Mouse (Mus musculus) left cerebral cortex, adult 18-20 months (tissue): ENCODE results near the gene Nup85. TPM values are rescaled to one million over a fixed set of nuclear protein-coding genes. Genes with fewer than 3 reads are reported as not detected.
"Not testable (repeated sequence)": the region's sequence is repeated elsewhere in the genome, so short reads cannot be mapped to it uniquely, and the experiment has no call there.

Experiments
- DNase-seq, 2 experiments: peaks; one replicate each; pipeline ENCODE4 v3.0.0; 2021 to 2022; ENCODE audit warnings: low spot score in 2 of 2, mixed read lengths in 1 of 2
- long read RNA-seq, 2 experiments: library from polyadenylated mRNA; stranded (forward); transcript quantifications; one replicate each; pipeline ENCODE4 v2.0.0; 2021
- total RNA-seq, 2 experiments: library from RNA; stranded (reverse); gene quantifications; 2 replicates each; pipeline ENCODE4 v1.2.3; 2021

The Nup85 gene
- total RNA-seq = 10 to 100 TPM; 44.2 to 49.3 TPM
- long read RNA-seq, experiment 1, transcript Nup85-201 (19 exons, 2,230 nt) = major isoform, 27 of 50 reads
- long read RNA-seq, experiment 1, partial matches to known transcripts = 6 of 50 reads
- long read RNA-seq, experiment 1, other reads (novel, unspliced or antisense) = 17 of 50 reads
- long read RNA-seq, experiment 2, transcript Nup85-201 (19 exons, 2,230 nt) = major isoform, 27 of 40 reads
- long read RNA-seq, experiment 2, partial matches to known transcripts = 4 of 40 reads
- long read RNA-seq, experiment 2, other reads (novel, unspliced or antisense) = 9 of 40 reads

GRCm38 (mm10) chr11:115564064-115564809 is at the start of gene Nup85:
TSS of gene Nup85 (plus strand) at chr11:115564434.
- DNase-seq = peak; percentile 96

- DNase-seq = no peak
Observed at GRCm38 (mm10) chr11:115515021-115515420, 49.2 kb upstream of the Nup85 start.

GRCm38 (mm10) chr11:115516942-115517341 is 47.3 kb upstream of the Nup85 start:
- DNase-seq = no peak

GRCm38 (mm10) chr11:115518693-115519092 is 45.5 kb upstream of the Nup85 start:
- peak; percentile 21 to 45 for DNase-seq

GRCm38 (mm10) chr11:115519581-115519980 is 44.7 kb upstream of the Nup85 start:
- DNase-seq = no peak

GRCm38 (mm10) chr11:115520218-115520617 is 44.0 kb upstream of the Nup85 start:
- DNase-seq = no peak

- DNase-seq = no peak
Observed at GRCm38 (mm10) chr11:115521080-115521479, 43.2 kb upstream of the Nup85 start.

- DNase-seq = no peak
Observed at GRCm38 (mm10) chr11:115522238-115522637, 42.0 kb upstream of the Nup85 start.

- DNase-seq = no peak
Observed at GRCm38 (mm10) chr11:115522703-115523102, 41.5 kb upstream of the Nup85 start.

- DNase-seq = not testable (repeated sequence)
Observed at GRCm38 (mm10) chr11:115526446-115526845, 37.8 kb upstream of the Nup85 start.

GRCm38 (mm10) chr11:115534759-115535371 is 29.4 kb upstream of the Nup85 start:
- no peak for DNase-seq

GRCm38 (mm10) chr11:115535401-115536037 is 28.7 kb upstream of the Nup85 start:
- DNase-seq = peak; percentile 43 to 68

- DNase-seq = peak; percentile 95 to 97
Observed at GRCm38 (mm10) chr11:115536038-115536681, 28.1 kb upstream of the Nup85 start, which contains the start of gene Sumo2. TSS of gene Sumo2 (minus strand) at chr11:115536276.

- peak; percentile 50 to 57 for DNase-seq
Observed at GRCm38 (mm10) chr11:115536856-115537568, 27.2 kb upstream of the Nup85 start.

- no peak for DNase-seq
Observed at GRCm38 (mm10) chr11:115538045-115538444, 26.2 kb upstream of the Nup85 start.

- DNase-seq = no peak
Observed at GRCm38 (mm10) chr11:115543571-115543970, 20.7 kb upstream of the Nup85 start.

GRCm38 (mm10) chr11:115552783-115553182 is 11.5 kb upstream of the Nup85 start:
- DNase-seq = no peak

GRCm38 (mm10) chr11:115555717-115556116 is 8.5 kb upstream of the Nup85 start:
- no peak for DNase-seq

GRCm38 (mm10) chr11:115563406-115563805 is 828 bp upstream of the Nup85 start:
- no peak for DNase-seq

GRCm38 (mm10) chr11:115564961-115565360 is 727 bp downstream of the Nup85 start:
- no peak for DNase-seq
